Mouse (Mus musculus): ENCODE measurements around the gene BC051665.

Gene BC051665

DNA sequence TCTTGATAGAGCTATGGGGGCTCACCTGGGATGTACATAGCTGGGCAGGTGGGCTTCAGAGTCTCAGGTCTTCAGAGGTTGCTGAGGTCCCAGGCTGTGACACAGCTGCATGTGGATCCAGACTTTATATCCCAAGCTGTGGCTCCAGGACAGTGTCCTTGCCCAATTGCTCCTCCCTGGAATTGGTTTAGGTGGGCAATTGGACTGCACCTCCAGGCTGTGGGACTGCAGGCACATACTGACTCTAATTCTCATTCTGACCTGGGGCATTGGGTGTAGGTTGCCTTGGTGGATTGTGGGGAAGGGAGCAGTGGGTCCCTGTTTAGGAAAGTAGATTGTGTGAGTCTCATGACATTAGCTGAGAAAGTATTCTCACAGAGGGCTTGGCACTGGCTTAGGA, at the start of gene BC051665:
TSS of gene BC051665 (minus strand) at position 101 of the 400 bp plus-strand sequence.
- DNase-seq (ENCODE audit: low read depth, low spot score): no peak

- peak; percentile 2 for DNase-seq (ENCODE audit: low read depth, low spot score)
These were observed 39.9 kb upstream of the BC051665 start for GRCm38 (mm10) chr13:60826052-60826451.

DNA sequence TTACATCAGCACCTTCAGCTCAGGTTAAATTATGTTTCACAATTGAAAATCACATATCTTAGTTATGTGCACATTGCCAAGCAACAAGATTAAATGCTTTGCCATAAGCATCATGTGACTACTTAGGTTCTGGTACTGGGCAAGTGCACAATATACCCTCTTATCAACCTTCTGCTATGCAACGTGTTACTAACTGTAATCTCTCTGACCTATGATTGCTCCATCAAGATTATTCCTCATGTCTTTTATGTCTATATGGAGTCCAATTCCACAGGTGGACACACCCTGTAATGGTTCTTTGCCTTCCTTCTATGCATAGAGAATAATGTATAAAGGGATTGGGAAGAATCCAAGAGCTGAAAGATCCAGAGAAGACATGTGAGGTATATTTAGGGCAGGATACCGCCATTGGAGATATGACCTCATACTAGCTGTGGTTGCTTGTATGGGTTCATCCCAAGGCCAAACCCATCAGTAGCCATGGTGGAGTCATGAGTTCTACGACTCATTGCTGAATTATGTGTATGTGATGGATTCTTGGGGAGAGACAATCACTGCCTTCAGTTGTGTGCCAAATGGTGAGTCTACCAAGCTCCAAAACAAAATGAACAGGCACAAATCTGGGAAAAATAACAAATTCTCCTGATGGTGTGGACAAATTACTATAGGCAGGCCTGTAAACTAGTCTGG, 34.5 kb upstream of the BC051665 start:
- no peak for DNase-seq (ENCODE audit: low read depth, low spot score)

DNA sequence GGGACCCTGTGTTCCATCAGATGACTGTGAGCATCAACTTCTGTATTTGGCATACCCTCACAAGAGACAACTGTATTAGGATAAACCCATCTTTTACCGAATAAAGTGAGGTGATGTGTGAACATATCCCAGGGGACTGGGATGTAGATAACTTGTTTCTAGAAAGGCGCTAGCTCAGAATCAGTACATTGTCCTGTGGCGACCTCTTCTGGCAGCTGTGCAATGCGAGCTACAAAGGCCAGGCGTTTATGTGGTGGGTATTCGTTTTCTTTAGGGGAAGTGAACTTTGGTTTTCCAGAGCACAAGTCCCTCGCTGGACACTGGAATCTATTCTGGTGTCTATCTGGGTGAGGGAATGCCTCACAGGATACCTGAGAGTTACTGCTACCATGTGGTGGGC, 33.3 kb upstream of the BC051665 start:
- peak; percentile 43 for DNase-seq (ENCODE audit: low read depth, low spot score)

DNA sequence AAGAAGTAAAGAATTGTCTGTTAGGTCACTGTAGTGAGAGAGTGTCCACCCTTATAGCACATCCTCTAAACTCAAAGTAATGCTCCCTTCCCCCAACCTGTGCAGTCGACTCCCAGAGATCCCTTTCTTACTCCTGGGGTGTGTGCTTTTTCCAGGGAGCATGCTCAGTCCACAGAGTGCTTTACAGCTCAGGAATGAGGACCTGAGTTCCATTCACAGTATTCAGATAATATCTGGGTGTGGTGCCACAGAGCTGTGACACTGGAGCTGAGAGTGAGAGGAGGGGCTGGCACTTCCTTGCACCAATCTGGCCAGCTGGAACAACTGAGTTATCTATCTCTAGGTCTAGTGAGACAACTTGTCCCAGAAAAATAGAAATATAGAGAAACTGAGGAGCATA, 27.6 kb upstream of the BC051665 start:
- no peak for DNase-seq (ENCODE audit: low read depth, low spot score)

DNA sequence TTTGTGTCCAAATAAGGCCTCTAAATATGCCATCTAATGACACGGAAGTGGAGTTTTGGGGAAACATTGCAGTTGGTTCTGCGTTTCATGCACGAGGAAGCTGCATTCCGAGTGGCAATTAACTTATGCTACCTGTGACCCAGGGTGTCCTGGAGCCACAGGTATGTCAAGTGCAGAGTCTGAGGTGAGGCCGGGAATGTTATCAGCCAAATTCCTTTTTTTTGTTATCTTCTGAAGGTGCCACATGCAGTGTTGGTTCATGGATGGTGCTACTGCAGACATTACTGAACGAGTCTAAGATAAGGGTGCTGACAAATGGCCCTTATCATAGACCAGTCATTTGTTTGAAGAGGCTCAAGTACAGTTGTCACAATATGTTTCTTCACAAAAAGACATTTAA, 26.6 kb upstream of the BC051665 start:
- DNase-seq (ENCODE audit: low read depth, low spot score): no peak

- no peak for DNase-seq (ENCODE audit: low read depth, low spot score)
These were observed 23.5 kb upstream of the BC051665 start for GRCm38 (mm10) chr13:60809690-60810089.

- no peak for DNase-seq (ENCODE audit: low read depth, low spot score)
These were observed 16.6 kb upstream of the BC051665 start, which contains the start of gene Ctsll3 for GRCm38 (mm10) chr13:60802749-60803148. Ctsll3 (minus strand) TSS chr13:60802849.

GRCm38 (mm10) chr13:60789466-60789865, 3.3 kb upstream of the BC051665 start:
- no peak for DNase-seq (ENCODE audit: low read depth, low spot score)

- no peak for DNase-seq (ENCODE audit: low read depth, low spot score)
These were observed 2.9 kb downstream of the BC051665 start for GRCm38 (mm10) chr13:60783301-60783700.

GRCm38 (mm10) chr13:60780534-60780933, 5.6 kb downstream of the BC051665 start:
- DNase-seq (ENCODE audit: low read depth, low spot score): no peak

DNA sequence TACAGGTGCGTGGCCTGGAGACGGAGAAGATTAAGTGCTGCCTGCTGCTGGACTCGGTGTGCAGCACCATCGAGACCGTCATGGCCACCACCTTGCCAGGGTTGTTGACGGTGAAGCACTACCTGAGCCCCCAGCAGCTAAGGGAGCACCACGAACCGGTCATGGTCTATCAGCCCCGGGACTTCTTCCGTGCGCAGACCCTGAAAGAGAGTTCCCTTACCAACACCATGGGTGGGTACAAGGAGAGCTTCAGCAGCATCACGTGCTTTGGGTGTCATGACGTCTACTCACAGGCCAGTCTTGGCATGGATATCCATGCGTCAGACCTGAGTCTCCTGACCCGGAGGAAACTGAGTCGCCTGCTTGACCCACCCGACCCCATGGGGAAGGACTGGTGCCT, 25.0 kb downstream of the BC051665 start:
- no peak for DNase-seq (ENCODE audit: low read depth, low spot score)

- no peak for DNase-seq (ENCODE audit: low read depth, low spot score)
These were observed 25.8 kb downstream of the BC051665 start for GRCm38 (mm10) chr13:60760392-60760791.

DNA sequence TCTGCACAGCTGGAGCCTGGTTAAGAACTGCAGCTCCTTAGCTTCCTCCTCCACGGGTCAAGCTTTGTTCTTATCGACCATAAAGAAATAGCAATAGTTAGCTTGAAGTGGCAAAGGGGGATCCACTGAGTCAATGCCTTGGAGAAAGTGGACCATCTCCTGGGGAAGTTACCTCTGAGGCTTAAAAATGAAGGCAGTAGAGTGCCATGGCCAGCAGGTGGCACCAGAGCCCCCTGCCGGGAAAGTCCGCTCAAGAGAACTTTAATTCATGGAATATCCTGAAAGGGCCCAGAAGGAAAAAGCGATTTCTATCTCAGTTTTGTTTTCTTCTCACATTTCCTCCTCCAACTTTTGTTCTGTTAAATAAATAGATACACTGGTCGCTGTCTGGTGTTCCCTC, 27.0 kb downstream of the BC051665 start:
- DNase-seq (ENCODE audit: low read depth, low spot score): peak; percentile 56

DNA sequence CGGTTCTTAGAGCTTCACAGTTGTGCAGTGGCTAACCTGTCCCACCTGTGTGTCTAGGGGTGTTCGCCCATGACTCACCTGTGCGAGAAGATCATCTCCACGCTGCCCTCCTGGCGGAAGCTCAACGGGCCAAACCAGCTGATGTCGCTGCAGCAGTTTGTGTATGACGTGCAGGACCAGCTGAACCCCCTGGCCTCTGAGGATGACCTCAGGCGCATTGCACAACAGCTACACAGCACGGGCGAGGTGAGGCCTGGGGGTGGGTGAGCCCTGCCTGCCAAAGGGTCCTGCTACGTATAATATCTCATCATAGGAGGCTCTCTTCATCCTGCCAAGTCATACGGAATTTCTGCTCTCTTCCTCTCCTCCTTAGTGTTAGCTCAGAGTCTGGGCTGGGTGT, 28.9 kb downstream of the BC051665 start:
- no peak for DNase-seq (ENCODE audit: low read depth, low spot score)

- no peak for DNase-seq (ENCODE audit: low read depth, low spot score)
These were observed 30.9 kb downstream of the BC051665 start for GRCm38 (mm10) chr13:60755251-60755650.

DNA sequence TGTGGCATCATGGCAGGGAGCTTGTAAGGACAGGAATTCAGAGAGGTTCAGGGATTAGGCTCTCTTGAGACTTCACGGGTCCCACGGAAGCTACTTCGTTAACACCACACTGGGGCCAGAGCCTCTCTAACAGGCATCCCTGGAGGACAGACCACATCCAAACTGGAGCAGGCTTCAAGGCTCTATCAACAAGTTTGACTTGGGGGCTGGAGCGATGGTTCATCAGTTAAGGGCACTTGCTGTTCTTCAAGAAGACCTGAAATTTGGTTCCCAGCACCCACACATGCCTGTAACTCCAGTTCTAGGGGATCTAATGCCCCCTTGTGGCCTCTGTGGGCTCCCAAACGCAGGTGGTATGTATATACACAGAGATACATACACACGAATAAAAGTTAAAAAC, 32.9 kb downstream of the BC051665 start:
- no peak for DNase-seq (ENCODE audit: low read depth, low spot score)

GRCm38 (mm10) chr13:60750930-60751329, 35.2 kb downstream of the BC051665 start:
- DNase-seq (ENCODE audit: low read depth, low spot score): peak; percentile 53

DNA sequence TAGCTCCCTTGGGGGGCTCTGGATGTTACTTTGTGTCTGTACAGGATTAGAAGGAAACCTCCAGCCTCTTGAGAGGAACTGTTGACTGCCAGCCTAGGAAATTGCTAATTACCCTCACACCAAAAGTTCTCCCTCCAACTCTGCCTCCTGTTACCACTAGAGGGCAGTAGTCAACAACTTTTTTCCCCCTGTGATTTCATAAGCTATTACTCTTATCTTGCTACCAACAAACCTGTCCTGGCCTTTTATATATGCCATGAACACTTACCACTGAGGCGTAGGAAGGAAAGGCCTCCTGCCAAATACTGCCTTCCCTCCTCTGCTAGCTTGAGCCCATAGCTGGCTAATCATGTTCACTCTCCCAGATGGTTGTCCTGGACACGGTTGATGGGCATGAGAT, 37.6 kb downstream of the BC051665 start:
- peak; percentile 46 for DNase-seq (ENCODE audit: low read depth, low spot score)

- no peak for DNase-seq (ENCODE audit: low read depth, low spot score)
These were observed 39.0 kb downstream of the BC051665 start for GRCm38 (mm10) chr13:60747201-60747600.

- DNase-seq (ENCODE audit: low read depth, low spot score): peak; percentile 67
These were observed 39.9 kb downstream of the BC051665 start for GRCm38 (mm10) chr13:60746271-60746670.

DNA sequence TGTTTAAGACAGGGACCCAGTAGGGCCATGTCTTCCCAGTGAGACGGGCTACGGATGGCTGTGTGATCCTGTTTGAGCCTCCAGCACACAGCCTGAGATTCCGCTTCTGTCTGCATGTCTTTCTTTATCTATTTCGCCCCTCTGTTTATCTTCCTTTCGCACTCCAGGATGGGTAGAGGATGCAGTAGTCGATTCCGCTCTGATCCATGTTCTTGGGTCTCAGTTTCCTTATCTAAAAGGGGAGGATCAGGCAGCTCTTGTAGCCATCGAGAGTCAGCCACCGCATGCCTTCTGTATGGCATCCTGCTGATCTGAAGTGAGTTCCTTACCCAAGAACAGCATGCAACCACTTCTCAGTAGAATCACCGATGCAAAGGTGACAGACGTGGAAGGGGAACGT, 40.8 kb downstream of the BC051665 start:
- DNase-seq (ENCODE audit: low read depth, low spot score): no peak

- DNase-seq (ENCODE audit: low read depth, low spot score): no peak
These were observed 41.4 kb downstream of the BC051665 start for GRCm38 (mm10) chr13:60744736-60745135.

GRCm38 (mm10) chr13:60744078-60744460, 42.1 kb downstream of the BC051665 start:
- peak; percentile 82 for DNase-seq (ENCODE audit: low read depth, low spot score)
